Mouse (Mus musculus) hindbrain, embryonic 10.5 days (tissue): Measurements from ENCODE around the gene Wsb1. TPM values are rescaled to one million over a fixed set of nuclear protein-coding genes. Genes with fewer than 3 reads are reported as not detected.

Experiments
- DNase-seq: peaks from one replicate; pipeline ENCODE4 v3.0.0-alpha.2; 2017; ENCODE audit warnings: low spot score
- H3K27ac ChIP-seq: fragments of 300-500 bp; sonication (generic); 2 replicates; pipeline ENCODE4 v1.5.1; 2016; ENCODE audit warnings: mild to moderate bottlenecking, moderate library complexity
- H3K27me3 ChIP-seq: fragments of 300-500 bp; sonication (generic); 2 replicates; pipeline ENCODE4 v1.6.1; 2016; ENCODE audit warnings: mild to moderate bottlenecking; ENCODE audit not compliant: poor library complexity, insufficient read depth, severe bottlenecking
- H3K36me3 ChIP-seq: fragments of 300-500 bp; sonication (generic); 2 replicates; pipeline ENCODE4 v1.6.1; 2016; ENCODE audit warnings: mild to moderate bottlenecking, moderate library complexity
- H3K4me1 ChIP-seq: fragments of 300-500 bp; sonication (generic); replicated peaks from 2 replicates; pipeline ENCODE4 v1.6.1; 2016; ENCODE audit warnings: mild to moderate bottlenecking
- H3K4me3 ChIP-seq: fragments of 300-500 bp; sonication (generic); 2 replicates; pipeline ENCODE4 v1.5.1; 2016; ENCODE audit warnings: mild to moderate bottlenecking, moderate library complexity
- H3K9me3 ChIP-seq: fragments of 300-500 bp; sonication (generic); 2 replicates; pipeline ENCODE4 v1.6.1; 2016; ENCODE audit warnings: mild to moderate bottlenecking, moderate library complexity
- whole genome bisulfite sequencing: fragments of 180-500 bp; shearing (Covaris S2); methylation state at CpG from one replicate; pipeline ENCODE4 v1.1.7; 2016; 5-methylcytosine and 5-hydroxymethylcytosine counted together
- polyA plus RNA-seq: library from polyadenylated mRNA; unstranded; fragments of >200 nt; fragmentation: Nextera tagmentation; extraction: Ambion mirVana; gene quantifications from 2 replicates; pipeline ENCODE4 v1.2.1, GENCODE M21; 2016

The Wsb1 gene
- polyA plus RNA-seq, 1 experiment from 2014 or later, result 262 TPM

DNA sequence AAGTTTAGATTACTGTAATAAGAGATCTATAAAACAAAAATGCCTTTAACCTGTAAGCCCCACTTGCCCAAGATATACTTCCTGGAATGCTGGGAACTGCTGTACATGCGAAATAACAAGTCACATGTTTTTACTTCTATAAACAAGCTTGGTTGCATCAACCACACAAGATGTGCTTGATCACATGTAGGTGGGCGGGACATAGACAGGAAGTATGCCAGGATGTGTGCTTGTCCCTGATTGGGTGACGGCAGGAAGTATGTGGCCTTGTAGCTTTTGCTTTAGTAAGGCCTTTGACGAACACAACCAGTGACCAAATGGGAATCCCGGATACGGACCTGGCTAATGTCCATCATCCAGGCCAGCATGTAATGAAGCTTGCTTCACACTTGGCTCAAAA, 31.1 kb downstream of the Wsb1 start:
- no peaks in the 10 kb centered on the region for H3K9me3 ChIP-seq
- DNase-seq, result no peak
- H3K27me3 ChIP-seq, result no peaks in the 10 kb centered on the region
- peaks cover 11% of the 10 kb centered on the region for H3K4me1 ChIP-seq
- H3K36me3 ChIP-seq, result no peaks in the 10 kb centered on the region
- no peak overlapping the region for H3K27ac ChIP-seq
- no peak overlapping the region for H3K4me3 ChIP-seq
- WGBS, result 93% methylated on average over 6 of the region's 6 CpGs

DNA sequence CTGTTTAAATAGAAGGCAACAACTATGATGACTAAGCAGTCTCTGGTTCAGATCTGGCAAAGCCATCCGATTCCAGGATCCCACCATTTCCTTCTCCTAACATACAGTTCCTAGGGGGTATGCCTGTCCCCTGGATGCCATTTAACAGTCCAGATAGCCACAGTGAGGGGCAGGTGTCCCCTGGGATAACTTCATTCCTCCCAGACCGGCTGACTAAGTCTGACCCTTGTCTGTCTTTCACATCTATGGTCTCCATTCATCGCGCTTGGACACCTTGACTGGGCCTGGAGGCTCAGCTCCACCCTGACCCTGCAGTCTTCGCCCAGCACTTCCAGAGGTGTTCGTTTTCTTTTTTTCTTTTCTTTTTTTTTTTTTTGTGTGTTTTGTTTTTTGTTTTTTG, 31.8 kb downstream of the Wsb1 start:
- DNase-seq, result no peak

DNA sequence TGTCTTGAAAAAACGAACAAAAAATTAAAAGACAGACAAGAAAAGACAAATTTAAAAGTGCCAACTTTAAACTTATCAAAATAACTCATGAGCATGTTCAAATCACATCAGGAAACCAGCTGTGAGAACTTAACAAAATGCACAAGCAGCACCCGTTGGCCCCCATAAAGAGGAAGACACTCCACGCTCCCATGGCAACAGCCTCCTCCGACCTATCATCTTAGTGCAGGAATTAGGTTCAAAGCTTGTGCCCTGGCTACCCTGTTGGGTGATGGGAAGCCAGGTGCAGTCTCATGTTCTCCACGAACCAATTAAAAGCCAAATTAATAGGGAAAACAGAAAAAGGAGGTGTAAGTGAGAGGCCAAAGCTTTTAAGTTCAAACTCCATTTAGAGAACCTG, 32.8 kb downstream of the Wsb1 start:
- WGBS, result 86% methylated on average over 5 of the region's 5 CpGs
- DNase-seq, result no peak

More for the DNA sequence above, 31.8 kb downstream of the Wsb1 start:
- peaks cover 11% of the 10 kb centered on the region for H3K4me1 ChIP-seq
- H3K4me3 ChIP-seq, result no peak overlapping the region
- WGBS, result 86% methylated on average over 6 of the region's 6 CpGs
- no peaks in the 10 kb centered on the region for H3K9me3 ChIP-seq
- no peak overlapping the region for H3K27ac ChIP-seq
- H3K36me3 ChIP-seq, result no peaks in the 10 kb centered on the region
- no peaks in the 10 kb centered on the region for H3K27me3 ChIP-seq

DNA sequence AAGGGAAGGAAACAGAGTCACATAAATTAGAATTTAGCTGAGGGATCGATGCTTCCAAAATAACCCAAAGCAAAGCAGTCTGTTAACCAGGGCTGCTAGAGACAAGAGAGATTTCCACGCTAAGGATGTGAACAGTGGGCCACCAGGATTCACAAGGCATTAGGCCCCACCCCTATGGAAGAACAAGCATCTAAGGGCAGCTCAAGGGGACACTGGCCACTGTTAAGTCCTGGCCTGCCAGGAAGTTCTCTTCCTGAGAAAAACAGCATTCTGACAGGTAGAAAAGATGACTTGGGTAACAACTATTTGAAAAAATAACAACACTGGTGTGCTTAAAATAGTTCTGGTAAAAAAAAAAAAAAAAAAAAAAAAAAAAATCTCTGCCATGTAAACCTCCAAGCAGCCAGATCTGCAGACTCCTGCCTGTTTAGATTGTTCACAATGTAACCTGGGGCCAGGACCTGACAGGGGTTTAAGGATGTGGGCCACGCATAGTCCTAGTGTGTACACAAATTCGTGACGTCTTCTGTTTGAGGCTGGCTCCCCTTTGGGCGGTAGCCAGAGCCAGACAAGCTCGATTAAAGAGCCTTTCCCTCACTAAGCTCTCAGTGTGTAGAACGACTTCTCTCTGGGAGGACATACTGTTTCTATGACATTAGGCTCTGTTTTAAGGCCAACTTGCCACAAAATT, 35.4 kb downstream of the Wsb1 start:
- H3K27ac ChIP-seq, result no peak overlapping the region
- no peaks in the 10 kb centered on the region for H3K27me3 ChIP-seq
- no peak for DNase-seq
- no peaks in the 10 kb centered on the region for H3K36me3 ChIP-seq
- H3K9me3 ChIP-seq, result no peaks in the 10 kb centered on the region
- WGBS, result 84% methylated on average over 8 of the region's 8 CpGs
- H3K4me3 ChIP-seq, result no peak overlapping the region
- H3K4me1 ChIP-seq, result 0 out of 2 replicates have a peak, but pooled peaks cover 3% of the 10 kb centered on the region

More for the DNA sequence above, 32.8 kb downstream of the Wsb1 start:
- Histone ChIP-seq H3K9me3 (no peaks in the 10 kb centered on the region), H3K4me3 (no peak overlapping the region), H3K4me1 (peaks cover 11% of the 10 kb centered on the region), H3K27ac (no peak overlapping the region), H3K36me3 (no peaks in the 10 kb centered on the region), H3K27me3 (no peaks in the 10 kb centered on the region)

DNA sequence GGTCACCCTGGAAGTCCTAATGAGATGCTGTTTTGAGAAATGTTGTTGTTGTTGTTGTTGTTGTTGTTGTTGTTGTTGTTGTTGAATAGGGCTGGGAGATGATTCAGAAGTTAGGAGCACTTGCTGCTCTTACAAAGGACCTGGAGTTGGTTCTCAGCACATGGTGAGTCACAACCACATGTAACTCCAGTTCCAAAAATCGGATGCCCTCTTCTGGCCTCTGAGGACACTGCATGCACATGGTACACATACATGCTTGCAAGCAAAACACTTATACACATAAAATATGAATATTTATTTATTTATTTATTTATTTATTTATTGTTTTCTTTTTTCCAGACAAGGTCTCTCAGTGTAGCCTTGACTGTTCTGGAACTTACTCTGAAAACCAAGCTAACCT, 36.4 kb downstream of the Wsb1 start:
- DNase-seq, result no peak
- Histone ChIP-seq H3K36me3 (no peaks in the 10 kb centered on the region), H3K9me3 (no peaks in the 10 kb centered on the region), H3K4me1 (0 out of 2 replicates have a peak, but pooled peaks cover 8% of the 10 kb centered on the region), H3K27me3 (no peaks in the 10 kb centered on the region), H3K4me3 (no peak overlapping the region), H3K27ac (no peak overlapping the region)
- 93% methylated on average over 1 of the region's 1 CpGs for WGBS

DNA sequence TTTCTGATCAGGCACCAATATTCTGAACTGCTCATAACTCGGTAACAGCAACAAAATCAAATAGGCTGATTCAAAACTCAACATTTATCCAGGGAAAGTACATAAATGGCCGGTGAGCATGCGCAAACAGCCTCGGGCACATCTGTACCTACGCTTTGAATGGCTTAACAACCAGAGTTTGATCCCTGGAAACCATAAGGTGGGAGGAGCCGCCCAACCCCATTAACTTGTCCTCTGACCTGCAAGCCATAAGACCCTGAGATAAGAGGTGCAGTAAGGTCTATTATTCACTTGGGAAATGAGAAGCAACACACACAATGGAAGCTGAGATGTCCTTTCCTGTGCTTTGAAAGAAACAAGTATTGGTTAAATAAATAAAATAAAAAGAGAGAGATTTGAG, 37.3 kb downstream of the Wsb1 start:
- H3K9me3 ChIP-seq, result no peaks in the 10 kb centered on the region
- H3K36me3 ChIP-seq, result no peaks in the 10 kb centered on the region
- DNase-seq, result no peak
- WGBS, result 88% methylated on average over 6 of the region's 6 CpGs
- no peak overlapping the region for H3K4me3 ChIP-seq
- H3K27ac ChIP-seq, result no peak overlapping the region
- no peaks in the 10 kb centered on the region for H3K27me3 ChIP-seq
- 0 out of 2 replicates have a peak, but pooled peaks cover 8% of the 10 kb centered on the region for H3K4me1 ChIP-seq

DNA sequence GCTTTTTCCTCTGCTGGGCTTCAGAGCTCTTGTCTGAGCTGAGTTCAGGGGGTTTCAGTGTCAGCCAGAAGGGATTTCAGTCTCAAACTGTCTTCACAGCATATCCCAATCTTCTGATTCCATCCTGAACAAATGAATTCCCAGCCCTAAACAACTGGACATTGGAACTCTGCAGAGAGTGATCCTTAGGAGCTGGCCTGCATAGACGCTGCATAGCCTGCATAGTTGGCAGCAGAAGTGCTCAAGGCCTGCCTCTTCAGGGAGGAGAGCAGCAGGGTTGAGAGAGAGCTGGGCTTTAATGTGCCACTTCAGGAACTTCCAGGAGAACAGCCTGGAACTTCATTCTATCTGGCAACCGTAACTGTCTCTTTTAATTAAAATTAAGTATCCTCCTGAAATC, 38.9 kb downstream of the Wsb1 start:
- 84% methylated on average over 2 of the region's 2 CpGs for WGBS
- DNase-seq, result no peak
- H3K27ac ChIP-seq, result no peak overlapping the region
- 0 out of 2 replicates have a peak, but pooled peaks cover 8% of the 10 kb centered on the region for H3K4me1 ChIP-seq
- H3K9me3 ChIP-seq, result no peaks in the 10 kb centered on the region
- H3K27me3 ChIP-seq, result no peaks in the 10 kb centered on the region
- H3K36me3 ChIP-seq, result no peaks in the 10 kb centered on the region
- H3K4me3 ChIP-seq, result no peak overlapping the region

DNA sequence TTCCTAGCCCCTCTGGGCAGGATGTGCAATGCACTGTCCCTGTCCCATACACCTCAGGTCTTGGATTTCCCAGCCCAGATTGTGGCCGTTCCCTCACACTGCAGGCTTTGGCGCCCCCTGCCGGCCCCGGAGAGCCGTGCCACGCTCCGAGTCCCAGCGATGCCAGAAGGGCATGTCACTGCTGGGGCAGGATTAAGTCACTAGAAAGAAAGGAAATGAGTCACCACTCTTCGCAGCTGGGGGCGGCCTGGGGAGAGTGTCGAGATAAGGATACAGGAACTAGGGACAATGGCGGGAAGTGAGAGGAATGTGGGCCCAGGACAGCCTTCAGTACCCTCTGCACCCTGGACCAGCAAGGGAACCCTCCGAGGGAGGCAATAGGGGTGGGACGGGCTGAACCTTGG, 40.5 kb downstream of the Wsb1 start:
- peak; percentile 90 for DNase-seq
- 12% methylated on average over 14 of the region's 14 CpGs for WGBS
- H3K27me3 ChIP-seq, result no peaks in the 10 kb centered on the region
- no peaks in the 10 kb centered on the region for H3K9me3 ChIP-seq
- H3K4me1 ChIP-seq, result 0 out of 2 replicates have a peak, but pooled peaks cover 8% of the 10 kb centered on the region
- peak overlapping the region; percentile 62 for H3K27ac ChIP-seq
- H3K36me3 ChIP-seq, result no peaks in the 10 kb centered on the region
- no peak overlapping the region for H3K4me3 ChIP-seq

DNA sequence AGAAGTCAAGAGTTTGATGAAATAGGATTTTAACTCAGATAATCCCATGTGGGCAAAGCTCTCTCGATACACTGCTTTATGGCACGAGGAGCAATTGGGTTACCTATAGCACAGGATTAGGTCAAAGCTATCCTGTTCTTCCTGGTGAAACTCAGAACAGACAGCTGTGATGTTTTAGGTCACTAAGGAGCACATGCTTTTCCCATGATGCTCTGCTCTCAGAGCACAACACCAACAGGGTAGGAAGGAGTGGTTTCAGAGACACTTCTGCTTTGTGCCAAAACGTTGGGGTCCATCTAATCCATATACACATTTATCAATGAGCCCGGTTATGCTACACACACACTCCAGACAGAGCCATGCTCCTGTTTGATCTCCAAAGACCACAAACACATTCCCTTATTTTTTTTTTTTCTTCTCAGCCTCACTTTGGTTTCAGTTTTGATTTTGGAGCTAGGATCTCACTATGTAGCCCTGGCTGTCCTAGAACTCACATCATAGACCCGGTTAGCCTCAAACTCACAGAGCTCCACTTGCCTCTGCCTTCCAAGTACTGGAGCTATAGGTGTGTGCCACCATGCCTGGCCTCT, 44.5 kb downstream of the Wsb1 start:
- no peak overlapping the region for H3K4me3 ChIP-seq
- H3K9me3 ChIP-seq, result no peaks in the 10 kb centered on the region
- no peak for DNase-seq
- no peaks in the 10 kb centered on the region for H3K27me3 ChIP-seq
- no peak overlapping the region for H3K27ac ChIP-seq
- H3K4me1 ChIP-seq, result 0 out of 2 replicates have a peak, but pooled peaks cover 11% of the 10 kb centered on the region
- 92% methylated on average over 5 of the region's 5 CpGs for WGBS
- no peaks in the 10 kb centered on the region for H3K36me3 ChIP-seq

DNA sequence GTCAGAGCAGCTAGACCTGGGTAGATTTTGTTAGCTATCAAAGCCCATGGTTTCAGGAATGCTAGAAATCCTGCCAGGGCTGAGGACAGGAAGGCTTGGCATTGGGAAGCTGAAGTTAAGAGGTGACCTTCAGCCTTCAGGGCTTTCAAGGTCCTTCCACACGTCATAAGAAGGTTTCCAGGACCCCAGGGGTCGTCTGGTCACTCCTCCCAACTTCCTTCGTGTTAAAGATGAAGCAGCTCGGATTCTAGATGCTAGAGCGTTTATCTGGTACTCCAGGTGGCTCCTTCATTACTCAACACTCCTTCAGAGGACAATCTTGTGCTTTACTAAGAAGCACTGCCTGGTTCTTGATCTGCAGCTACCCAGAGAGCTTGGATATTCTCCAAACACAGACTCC, 45.4 kb downstream of the Wsb1 start:
- no peak for DNase-seq
- Histone ChIP-seq H3K36me3 (no peaks in the 10 kb centered on the region), H3K4me1 (peaks cover 12% of the 10 kb centered on the region; the same call in 1 of the 2 replicates), H3K27ac (no peak overlapping the region), H3K9me3 (no peaks in the 10 kb centered on the region), H3K27me3 (no peaks in the 10 kb centered on the region), H3K4me3 (no peak overlapping the region)
- WGBS, result 59% methylated on average over 5 of the region's 5 CpGs

DNA sequence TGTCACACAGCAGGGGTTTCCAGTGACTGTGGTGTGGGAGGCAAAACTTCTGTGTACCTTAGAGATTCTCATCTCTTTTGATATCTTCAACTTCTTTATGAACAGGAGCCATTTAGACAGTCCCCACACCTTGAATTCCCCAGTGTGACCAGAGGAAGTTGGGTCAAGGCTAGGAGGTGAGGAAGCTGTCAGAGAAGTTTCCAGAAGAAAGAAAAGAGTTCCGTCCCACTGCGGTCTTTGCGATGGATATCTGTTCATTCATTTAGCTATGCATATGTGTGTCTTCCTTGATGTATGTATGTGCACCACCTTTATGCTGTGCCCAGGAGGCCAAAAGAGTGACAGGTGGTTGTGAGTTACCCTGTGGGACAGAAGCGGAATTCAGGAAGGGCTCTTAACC, 46.0 kb downstream of the Wsb1 start:
- DNase-seq, result no peak
- Histone ChIP-seq H3K27me3 (no peaks in the 10 kb centered on the region), H3K4me3 (no peak overlapping the region), H3K4me1 (peaks cover 11% of the 10 kb centered on the region; the same call in 1 of the 2 replicates), H3K36me3 (no peaks in the 10 kb centered on the region), H3K27ac (no peak overlapping the region), H3K9me3 (no peaks in the 10 kb centered on the region)
- 91% methylated on average over 4 of the region's 4 CpGs for WGBS

DNA sequence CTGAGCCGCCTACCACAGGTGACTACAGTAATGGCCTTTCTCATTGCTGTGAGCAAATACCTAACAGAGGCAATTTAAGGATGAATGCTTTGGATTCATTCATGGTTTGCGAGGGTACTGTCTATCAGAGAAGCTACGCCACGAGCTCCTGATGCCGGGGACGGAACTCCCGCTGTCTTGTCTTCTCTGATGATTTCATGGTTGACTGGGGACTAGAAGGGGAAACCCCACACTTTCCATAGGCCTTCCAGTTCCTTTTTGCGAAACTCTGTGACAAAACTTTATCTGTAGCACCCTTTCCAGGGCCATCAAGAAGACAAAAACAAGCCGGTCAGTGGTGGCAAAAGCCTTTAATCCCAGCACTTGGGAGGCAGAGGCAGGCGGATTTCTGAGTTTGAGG, 46.8 kb downstream of the Wsb1 start:
- Histone ChIP-seq H3K4me1 (peaks cover 11% of the 10 kb centered on the region; the same call in 1 of the 2 replicates), H3K27me3 (no peaks in the 10 kb centered on the region), H3K36me3 (no peaks in the 10 kb centered on the region), H3K4me3 (no peak overlapping the region), H3K9me3 (no peaks in the 10 kb centered on the region), H3K27ac (no peak overlapping the region)
- 84% methylated on average over 10 of the region's 10 CpGs for WGBS
- no peak for DNase-seq

DNA sequence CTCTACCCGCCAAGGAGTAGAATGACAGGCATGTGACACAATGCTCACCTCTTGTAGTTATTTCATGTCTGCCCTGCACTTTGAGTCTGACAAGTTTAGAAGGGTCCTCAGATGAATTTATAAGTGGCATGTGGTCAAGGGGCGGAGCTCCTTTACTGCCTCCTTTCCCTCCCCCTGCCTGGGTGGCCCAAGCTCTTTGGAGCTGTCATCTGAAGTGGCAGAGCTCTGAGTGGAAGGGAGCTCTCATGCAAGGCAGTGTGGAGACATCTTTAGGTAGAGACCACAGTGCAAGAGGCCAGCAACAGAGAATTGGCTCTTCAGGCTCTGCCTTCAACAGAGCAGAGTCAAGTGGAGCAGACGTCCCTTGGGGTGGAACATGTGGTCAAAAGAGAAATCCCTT, 50.0 kb downstream of the Wsb1 start:
- no peak for DNase-seq

More for the DNA sequence above, 50.0 kb downstream of the Wsb1 start:
- 83% methylated on average over 3 of the region's 3 CpGs for WGBS
- no peak overlapping the region for H3K27ac ChIP-seq
- H3K4me1 ChIP-seq, result peaks cover 18% of the 10 kb centered on the region
- no peaks in the 10 kb centered on the region for H3K9me3 ChIP-seq
- no peak overlapping the region for H3K4me3 ChIP-seq
- H3K36me3 ChIP-seq, result no peaks in the 10 kb centered on the region
- no peaks in the 10 kb centered on the region for H3K27me3 ChIP-seq
